In genomic region chr3:69599166-69599500, GRCm38 (mm10) we compare ENCODE assay signal across 8 mouse cellular contexts. TPM values are rescaled to one million over a fixed set of nuclear protein-coding genes. Genes with fewer than 3 reads are reported as not detected.
DNase-seq lines count a peak whose midpoint lies in the region; ATAC-seq and TF ChIP-seq lines count a peak whose summit lies in the region.

No protein-coding gene starts in this region.

- peak overlapping the region; percentile 75 for H3K4me3 ChIP-seq in limb, embryonic 12.5 days (replicated peaks)
- peak overlapping the region; percentile 12 for H3K4me3 ChIP-seq in myocyte

- ATAC-seq in limb, embryonic 12.5 days (ENCODE audit: insufficient number of reproducible peaks, insufficient read depth, low FRiP score, low TSS enrichment, low read depth): peak; percentile 45; the same call in 1 of the 2 replicates

- no peak overlapping the region for H3ac ChIP-seq in myocyte (ENCODE audit: control insufficient read depth, insufficient read length)

- no peak overlapping the region for H3K27ac ChIP-seq in limb, embryonic 12.5 days

- no peaks in the 10 kb centered on the region for H3K9me3 ChIP-seq in limb, embryonic 12.5 days

- no peaks in the 10 kb centered on the region for H3K27me3 ChIP-seq in limb, embryonic 12.5 days
- no peaks in the 10 kb centered on the region for H3K27me3 ChIP-seq in myocyte (ENCODE audit: control insufficient read depth, insufficient read depth, insufficient read length)

- peak; percentile 44 for DNase-seq in cerebellum, adult 9-11 months
- no peak for DNase-seq in cerebellum, adult 11 months
- DNase-seq in urinary bladder, postnatal 14 days (ENCODE audit: low spot score): peak; percentile 7
- DNase-seq in urinary bladder, postnatal 10 days (ENCODE audit: low spot score): no peak
- DNase-seq in c-Kit-positive CD71-positive TER-119-positive erythroid progenitor cells, embryonic 14.5 days (ENCODE audit: low spot score): no peak
- no peak for DNase-seq in adipocyte (ENCODE audit: low spot score)

- peak overlapping the region; percentile 87; the same call in 1 of the 2 replicates for H3K9ac ChIP-seq in limb, embryonic 12.5 days (replicated peaks)

- TF ChIP-seq POLR2A in myocyte (IDR thresholded peaks at IDR 0.05; ENCODE audit: insufficient read length, low read depth): no peak

- H3K4me2 ChIP-seq in limb, embryonic 12.5 days: peak overlapping the region; percentile 75
- H3K4me2 ChIP-seq in myocyte (ENCODE audit: low read depth): peak overlapping the region; percentile 73

- peaks cover 9% of the 10 kb centered on the region for H3K4me1 ChIP-seq in limb, embryonic 12.5 days (replicated peaks)

- H3K79me2 ChIP-seq in myocyte (ENCODE audit: control insufficient read depth, insufficient read depth): no peaks in the 10 kb centered on the region

- H3K36me3 ChIP-seq in limb, embryonic 12.5 days: peaks cover 4% of the 10 kb centered on the region; the same call in 1 of the 2 replicates
- H3K36me3 ChIP-seq in myocyte (ENCODE audit: control insufficient read depth, insufficient read depth): no peaks in the 10 kb centered on the region

- WGBS in limb, embryonic 12.5 days: 10% methylated on average over 5 of the region's 5 CpGs

TF ChIP-seq in myocyte, 11 proteins besides CTCF, POLR2A, EP300 and RAD21:
- TF ChIP-seq POLR2AphosphoS2 (IDR thresholded peaks at IDR 0.05; ENCODE audit: insufficient read length, low read depth): no peak
- TF ChIP-seq CEBPB (IDR thresholded peaks at IDR 0.05; ENCODE audit: insufficient read depth, poor library complexity, severe bottlenecking): no peak
- no peak for TF ChIP-seq MYOG (IDR thresholded peaks at IDR 0.05; ENCODE audit: control insufficient read depth in 1 of 3, insufficient read depth in 1 of 3, insufficient read length in 2 of 3, low read depth in 2 of 3)
- TF ChIP-seq MAX (IDR thresholded peaks at IDR 0.05; ENCODE audit: low read depth): no peak
- no peak for TF ChIP-seq MYOD1 (IDR thresholded peaks at IDR 0.05; ENCODE audit: control insufficient read depth in 1 of 3, insufficient read length in 2 of 3, low read depth in 2 of 3)
- no peak for TF ChIP-seq SRF (IDR thresholded peaks at IDR 0.05; ENCODE audit: control insufficient read depth, insufficient read length, low read depth)
- no peak for TF ChIP-seq TCF12 (IDR thresholded peaks at IDR 0.05; ENCODE audit: insufficient read depth, poor library complexity, severe bottlenecking)
- no peak for TF ChIP-seq REST (IDR thresholded peaks at IDR 0.05; ENCODE audit: insufficient read depth, insufficient read length)
- no peak for TF ChIP-seq E2F4 (IDR thresholded peaks at IDR 0.05; ENCODE audit: insufficient read depth)
- TF ChIP-seq USF1 (IDR thresholded peaks at IDR 0.05; ENCODE audit: low read depth): no peak
- no peak for TF ChIP-seq TCF3 (IDR thresholded peaks at IDR 0.05; ENCODE audit: insufficient read length, low read depth)

RNA-seq across cellular contexts. Expression of gene B3galnt1, which starts 0.4 kb away (rescaled TPM):
- 34.8 and 35.1 TPM in 2 replicates for polyA plus RNA-seq in limb, embryonic 12.5 days (2016; fragmentation: Nextera tagmentation; extraction: Ambion mirVana)
- polyA plus RNA-seq in myocyte (2012; fragmentation: generic; extraction: Trizol): 1.6 TPM

Comparison
In these comparisons a context has a peak if more than half of its experiments do, and no peak if none do; other contexts are left out.
1. DNase-seq: peak in cerebellum, adult 9-11 months (single experiment) and urinary bladder, postnatal 14 days (single experiment); none in cerebellum, adult 11 months (single experiment), urinary bladder, postnatal 10 days (single experiment), c-Kit-positive CD71-positive TER-119-positive erythroid progenitor cells, embryonic 14.5 days (single experiment) and adipocyte (single experiment).
2. RNA of gene B3galnt1, which starts 0.4 kb away (polyA plus RNA-seq): 34.8 to 35.1 TPM in limb, embryonic 12.5 days; 1.6 TPM in myocyte (single experiment); every median in the first group is over 10 times any median in the second.